Mouse (Mus musculus): ENCODE measurements at regions not wholly inside any gene's neighbourhood (a gene's known extent, or its start where the extent isn't known, plus 50 kb on each side); places are given as distances from the start of the nearest gene placed in this dataset.

GRCm38 (mm10) chr3:129478093-129478492, 54.1 kb upstream of the Elovl6 start:
- H3K4me2 ChIP-seq (ENCODE audit: low read depth, low read length), result no peak overlapping the region
- no peaks in the 10 kb centered on the region for H3K36me3 ChIP-seq (ENCODE audit: insufficient read depth, low read length)
- H3K4me3 ChIP-seq (ENCODE audit: low read length), result no peak overlapping the region
- no peaks in the 10 kb centered on the region for H3K9me3 ChIP-seq (ENCODE audit: low read length)
- WGBS, result 93% methylated on average over 7 of the region's 7 CpGs
- H3K27ac ChIP-seq, result no peak overlapping the region
- ATAC-seq (no peak), DNase-seq (ENCODE audit: low spot score) (no peak)
- H3K4me1 ChIP-seq (ENCODE audit: insufficient read depth, low read length), result no peaks in the 10 kb centered on the region
- no peak for TF ChIP-seq CTCF (IDR thresholded peaks at IDR 0.05; ENCODE audit: low read depth)
- H3K27me3 ChIP-seq (ENCODE audit: insufficient read depth, low read length), result no peaks in the 10 kb centered on the region
- H3K9ac ChIP-seq (replicated peaks; ENCODE audit: low read length), result no peak overlapping the region

- DNase-seq (ENCODE audit: low spot score), result no peak
- 91% methylated on average over 3 of the region's 3 CpGs for WGBS
- no peak overlapping the region for H3K4me2 ChIP-seq (ENCODE audit: low read depth, low read length)
- TF ChIP-seq CTCF (IDR thresholded peaks at IDR 0.05; ENCODE audit: low read depth), result no peak
- H3K27me3 ChIP-seq (ENCODE audit: insufficient read depth, low read length), result no peaks in the 10 kb centered on the region
- no peak overlapping the region for H3K4me3 ChIP-seq (ENCODE audit: low read length)
- ATAC-seq, result no peak
- no peak overlapping the region for H3K27ac ChIP-seq
- no peak overlapping the region for H3K9ac ChIP-seq (replicated peaks; ENCODE audit: low read length)
- no peaks in the 10 kb centered on the region for H3K9me3 ChIP-seq (ENCODE audit: low read length)
- H3K4me1 ChIP-seq (ENCODE audit: insufficient read depth, low read length), result no peaks in the 10 kb centered on the region
- no peaks in the 10 kb centered on the region for H3K36me3 ChIP-seq (ENCODE audit: insufficient read depth, low read length)
Observed at GRCm38 (mm10) chr3:129481293-129481692, 50.9 kb upstream of the Elovl6 start.

Measured in hindbrain, postnatal 0 days (tissue).